Mouse (Mus musculus): ENCODE measurements around the gene Mmadhc. TPM values are rescaled to one million over a fixed set of nuclear protein-coding genes. Genes with fewer than 3 reads are reported as not detected.

The Mmadhc gene
- polyA plus RNA-seq (2016; fragmentation: Nextera tagmentation; extraction: Ambion mirVana), result 153 and 155 TPM in 2 replicates

- WGBS, result under 1% methylated on average over 58 of the region's 58 CpGs
- H3K27me3 ChIP-seq (ENCODE audit: poor library complexity, severe bottlenecking), result no peaks in the 10 kb centered on the region
- H3K27ac ChIP-seq, result peak within 1 kb of the TSS; percentile 98
- H3K4me3 ChIP-seq, result peak within 1 kb of the TSS; percentile 91
- peak; percentile 95 for DNase-seq (ENCODE audit: extremely low spot score, low spot score)
- H3K4me1 ChIP-seq, result peaks cover 26% of the 10 kb centered on the region
- no peaks in the 10 kb centered on the region for H3K9me3 ChIP-seq
- H3K36me3 ChIP-seq (replicated peaks), result peaks cover 17% of the 10 kb centered on the region
Observed at GRCm38 (mm10) chr2:50296109-50296986, at the start of gene Mmadhc. Mmadhc (minus strand) TSS chr2:50296801.

- Histone ChIP-seq H3K9me3 (no peaks in the 10 kb centered on the region), H3K27me3 (ENCODE audit: poor library complexity, severe bottlenecking) (no peaks in the 10 kb centered on the region), H3K4me1 (no peaks in the 10 kb centered on the region; the same call in 1 of the 2 replicates), H3K27ac (no peak overlapping the region), H3K36me3 (replicated peaks) (no peaks in the 10 kb centered on the region), H3K4me3 (no peak overlapping the region)
- 91% methylated on average over 8 of the region's 8 CpGs for WGBS
- no peak for DNase-seq (ENCODE audit: extremely low spot score, low spot score)
Observed at GRCm38 (mm10) chr2:50343598-50343997, 47.0 kb upstream of the Mmadhc start.

- WGBS, result 85% methylated on average over 3 of the region's 3 CpGs
- H3K36me3 ChIP-seq (replicated peaks), result no peaks in the 10 kb centered on the region
- no peak overlapping the region for H3K27ac ChIP-seq
- H3K9me3 ChIP-seq, result no peaks in the 10 kb centered on the region
- H3K27me3 ChIP-seq (ENCODE audit: poor library complexity, severe bottlenecking), result no peaks in the 10 kb centered on the region
- H3K4me1 ChIP-seq, result no peaks in the 10 kb centered on the region
- no peak overlapping the region for H3K4me3 ChIP-seq
- DNase-seq (ENCODE audit: extremely low spot score, low spot score), result no peak
Observed at GRCm38 (mm10) chr2:50339061-50339460, 42.5 kb upstream of the Mmadhc start.

GRCm38 (mm10) chr2:50337596-50337995 lies 41.0 kb upstream of the Mmadhc start:
- Histone ChIP-seq H3K4me1 (no peaks in the 10 kb centered on the region), H3K36me3 (replicated peaks) (no peaks in the 10 kb centered on the region), H3K27me3 (ENCODE audit: poor library complexity, severe bottlenecking) (no peaks in the 10 kb centered on the region), H3K9me3 (no peaks in the 10 kb centered on the region), H3K4me3 (no peak overlapping the region), H3K27ac (no peak overlapping the region)
- WGBS, result 50% methylated on average over 1 of the region's 1 CpGs
- DNase-seq (ENCODE audit: extremely low spot score, low spot score), result no peak

- Histone ChIP-seq H3K4me1 (no peaks in the 10 kb centered on the region; the same call in 1 of the 2 replicates), H3K27me3 (ENCODE audit: poor library complexity, severe bottlenecking) (no peaks in the 10 kb centered on the region), H3K27ac (no peak overlapping the region), H3K9me3 (no peaks in the 10 kb centered on the region), H3K36me3 (replicated peaks) (no peaks in the 10 kb centered on the region), H3K4me3 (no peak overlapping the region)
- no peak for DNase-seq (ENCODE audit: extremely low spot score, low spot score)
- WGBS, result 75% methylated on average over 5 of the region's 5 CpGs
Observed at GRCm38 (mm10) chr2:50331716-50332270, 35.2 kb upstream of the Mmadhc start.

- Histone ChIP-seq H3K9me3 (no peaks in the 10 kb centered on the region), H3K27ac (no peak overlapping the region), H3K4me3 (no peak overlapping the region), H3K27me3 (ENCODE audit: poor library complexity, severe bottlenecking) (no peaks in the 10 kb centered on the region), H3K36me3 (replicated peaks) (no peaks in the 10 kb centered on the region), H3K4me1 (no peaks in the 10 kb centered on the region; the same call in 1 of the 2 replicates)
- WGBS, result 73% methylated on average over 4 of the region's 4 CpGs
- DNase-seq (ENCODE audit: extremely low spot score, low spot score), result no peak
Observed at GRCm38 (mm10) chr2:50328181-50328580, 31.6 kb upstream of the Mmadhc start.

GRCm38 (mm10) chr2:50324799-50325198 lies 28.2 kb upstream of the Mmadhc start:
- H3K27me3 ChIP-seq (ENCODE audit: poor library complexity, severe bottlenecking), result no peaks in the 10 kb centered on the region
- no peaks in the 10 kb centered on the region for H3K4me1 ChIP-seq
- H3K9me3 ChIP-seq, result no peaks in the 10 kb centered on the region
- H3K27ac ChIP-seq, result no peak overlapping the region
- no peak for DNase-seq (ENCODE audit: extremely low spot score, low spot score)
- WGBS, result 94% methylated on average over 7 of the region's 7 CpGs
- no peaks in the 10 kb centered on the region for H3K36me3 ChIP-seq (replicated peaks)
- no peak overlapping the region for H3K4me3 ChIP-seq

- Histone ChIP-seq H3K9me3 (no peaks in the 10 kb centered on the region; the same call in 1 of the 2 replicates), H3K4me1 (no peaks in the 10 kb centered on the region; the same call in 1 of the 2 replicates), H3K4me3 (no peak overlapping the region), H3K27me3 (ENCODE audit: poor library complexity, severe bottlenecking) (no peaks in the 10 kb centered on the region), H3K36me3 (replicated peaks) (no peaks in the 10 kb centered on the region), H3K27ac (no peak overlapping the region)
- peak; percentile 40 for DNase-seq (ENCODE audit: extremely low spot score, low spot score)
- 63% methylated on average over 9 of the region's 9 CpGs for WGBS
Observed at GRCm38 (mm10) chr2:50306663-50307320, 10.2 kb upstream of the Mmadhc start.

- no peak for DNase-seq (ENCODE audit: extremely low spot score, low spot score)
- WGBS, result 94% methylated on average over 1 of the region's 1 CpGs
- Histone ChIP-seq H3K4me3 (no peak overlapping the region), H3K4me1 (no peaks in the 10 kb centered on the region; the same call in 1 of the 2 replicates), H3K27ac (no peak overlapping the region), H3K9me3 (no peaks in the 10 kb centered on the region; the same call in 1 of the 2 replicates), H3K27me3 (ENCODE audit: poor library complexity, severe bottlenecking) (no peaks in the 10 kb centered on the region), H3K36me3 (replicated peaks) (no peaks in the 10 kb centered on the region)
Observed at GRCm38 (mm10) chr2:50304824-50305577, 8.4 kb upstream of the Mmadhc start.

GRCm38 (mm10) chr2:50296987-50297350 lies 368 bp upstream of the Mmadhc start:
- Histone ChIP-seq H3K4me1 (peaks cover 26% of the 10 kb centered on the region), H3K27ac (no peak overlapping the region), H3K4me3 (peak overlapping the region; percentile 91), H3K36me3 (replicated peaks) (peaks cover 14% of the 10 kb centered on the region; the same call in 1 of the 2 replicates), H3K27me3 (ENCODE audit: poor library complexity, severe bottlenecking) (no peaks in the 10 kb centered on the region), H3K9me3 (no peaks in the 10 kb centered on the region)
- DNase-seq (ENCODE audit: extremely low spot score, low spot score), result no peak
- 0% methylated on average over 9 of the region's 9 CpGs for WGBS

- Histone ChIP-seq H3K27ac (peak overlapping the region; percentile 98), H3K4me3 (peak overlapping the region; percentile 91), H3K27me3 (ENCODE audit: poor library complexity, severe bottlenecking) (no peaks in the 10 kb centered on the region), H3K36me3 (replicated peaks) (peaks cover 25% of the 10 kb centered on the region), H3K9me3 (no peaks in the 10 kb centered on the region), H3K4me1 (peaks cover 26% of the 10 kb centered on the region)
- 50% methylated on average over 5 of the region's 5 CpGs for WGBS
- DNase-seq (ENCODE audit: extremely low spot score, low spot score), result no peak
Observed at GRCm38 (mm10) chr2:50295562-50295961, 1.0 kb downstream of the Mmadhc start.

- no peak for DNase-seq (ENCODE audit: extremely low spot score, low spot score)
- H3K27me3 ChIP-seq (ENCODE audit: poor library complexity, severe bottlenecking), result no peaks in the 10 kb centered on the region
- peaks cover 26% of the 10 kb centered on the region for H3K4me1 ChIP-seq
- no peaks in the 10 kb centered on the region for H3K9me3 ChIP-seq
- peaks cover 37% of the 10 kb centered on the region for H3K36me3 ChIP-seq (replicated peaks)
- WGBS, result 94% methylated on average over 2 of the region's 2 CpGs
- no peak overlapping the region; the same call in 1 of the 2 replicates for H3K4me3 ChIP-seq
- no peak overlapping the region for H3K27ac ChIP-seq
Observed at GRCm38 (mm10) chr2:50294084-50294483, 2.5 kb downstream of the Mmadhc start.

Data from forebrain, embryonic 10.5 days (tissue).